Mouse (Mus musculus): Measurements from ENCODE around the gene Ift80.

DNA sequence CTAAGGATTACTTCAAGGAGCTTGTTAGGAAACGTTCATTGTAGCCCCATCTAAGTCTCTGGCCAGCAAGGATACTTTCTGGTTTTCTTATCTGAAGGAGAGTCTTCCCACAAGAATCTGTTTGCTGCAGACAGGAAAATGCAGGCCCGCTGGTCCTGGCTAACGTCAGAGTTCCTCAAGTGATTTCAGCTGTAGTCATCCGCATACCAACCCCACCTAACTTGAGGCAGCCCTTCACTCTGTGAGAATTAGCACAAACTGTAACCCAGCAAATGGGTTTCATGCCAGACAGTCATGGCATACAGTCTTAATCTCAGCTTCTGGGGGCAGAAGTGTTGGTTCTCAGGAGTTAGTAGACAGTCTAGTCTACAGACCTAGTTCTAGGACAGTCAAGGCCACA is 42.1 kb upstream of the Ift80 start:
- TF ChIP-seq POLR2A (IDR thresholded peaks at IDR 0.05; ENCODE audit: extremely low read depth, insufficient read depth, low read length): no peak
- no peak for TF ChIP-seq CTCF (IDR thresholded peaks at IDR 0.05; ENCODE audit: low read depth, low read length)

All from liver, adult 2 months (tissue).